Mouse (Mus musculus) kidney, embryonic 14.5 days (tissue): ENCODE data around the gene Ap4b1. TPM values are rescaled to one million over a fixed set of nuclear protein-coding genes. Genes with fewer than 3 reads are reported as not detected.

Experiments
- ATAC-seq: fragments of 200-750 bp; cut with Nextera tagmentation; 2 replicates; pipeline ENCODE4 v1.8.0; 2017; ENCODE audit warnings: moderate number of reproducible peaks, mild to moderate bottlenecking, moderate TSS enrichment, moderate library complexity; ENCODE audit not compliant: low FRiP score, low TSS enrichment
- H3K27ac ChIP-seq: fragments of 300-500 bp; sonication (generic); 2 replicates; pipeline ENCODE4 v1.5.1; 2014; ENCODE audit warnings: low read depth, mild to moderate bottlenecking, low read length, moderate library complexity, mixed read lengths
- H3K27me3 ChIP-seq: fragments of 300-500 bp; sonication (generic); 2 replicates; pipeline ENCODE4 v1.6.1; 2014; ENCODE audit warnings: mild to moderate bottlenecking, low read length; ENCODE audit not compliant: control insufficient read depth, insufficient read depth
- H3K36me3 ChIP-seq: fragments of 300-500 bp; sonication (generic); 2 replicates; pipeline ENCODE4 v1.6.1; 2014; ENCODE audit warnings: low read length, mixed read lengths; ENCODE audit not compliant: control insufficient read depth, insufficient read depth
- H3K4me1 ChIP-seq: fragments of 300-500 bp; sonication (generic); 2 replicates; pipeline ENCODE4 v1.6.1; 2014; ENCODE audit warnings: low read length, mixed read lengths; ENCODE audit not compliant: control insufficient read depth, insufficient read depth
- H3K4me2 ChIP-seq: fragments of 300-500 bp; sonication (generic); replicated peaks from 2 replicates; pipeline ENCODE4 v1.6.1; 2014; ENCODE audit warnings: low read depth, mild to moderate bottlenecking, low read length
- H3K4me3 ChIP-seq: fragments of 300-500 bp; sonication (generic); 2 replicates; pipeline ENCODE4 v1.5.1; 2014; ENCODE audit warnings: mild to moderate bottlenecking, low read length
- H3K9ac ChIP-seq: fragments of 300-500 bp; sonication (generic); 2 replicates; pipeline ENCODE4 v1.6.1; 2014; ENCODE audit warnings: low read depth, mild to moderate bottlenecking, low read length, moderate library complexity
- H3K9me3 ChIP-seq: fragments of 300-500 bp; sonication (generic); 2 replicates; pipeline ENCODE4 v1.6.1; 2016; ENCODE audit warnings: low read length; ENCODE audit not compliant: control insufficient read depth
- WGBS: fragments of 180-500 bp; shearing (Covaris S2); extraction: QIAGEN DNeasy Blood & Tissue Kit; methylation state at CpG from one replicate; pipeline ENCODE4 v1.1.7; 2014; 5-methylcytosine and 5-hydroxymethylcytosine counted together
- polyA plus RNA-seq: library from polyadenylated mRNA; unstranded; fragments of >200 nt; fragmentation: Nextera tagmentation; extraction: Ambion mirVana; gene quantifications from 2 replicates; pipeline ENCODE4 v1.2.1, GENCODE M21; 2014

The Ap4b1 gene
- 12.1 and 22.2 TPM in 2 replicates for polyA plus RNA-seq

GRCm38 (mm10) chr3:103808891-103809798 is at the start of gene Ap4b1, which contains the start of the genes Dclre1b and Gm43064:
Gene Ap4b1, plus strand, starts transcription at chr3:103809520.
Gene Dclre1b, minus strand, starts transcription at chr3:103809444.
Gene Gm43064, plus strand, starts transcription at chr3:103809573.
- peak within 1 kb of the TSS; percentile 90 for H3K27ac ChIP-seq
- peaks cover 25% of the 10 kb centered on the region for H3K36me3 ChIP-seq
- H3K9ac ChIP-seq: peak within 1 kb of the TSS; percentile 87
- H3K4me3 ChIP-seq: peak within 1 kb of the TSS; percentile 81
- H3K4me1 ChIP-seq: peaks cover 12% of the 10 kb centered on the region; the same call in 1 of the 2 replicates
- peak; percentile 97 for ATAC-seq
- under 1% methylated on average over 58 of the region's 70 CpGs for WGBS
- H3K4me2 ChIP-seq: peak within 1 kb of the TSS; percentile 73
- H3K27me3 ChIP-seq: no peaks in the 10 kb centered on the region
- H3K9me3 ChIP-seq: no peaks in the 10 kb centered on the region

GRCm38 (mm10) chr3:103766789-103767188 is 42.5 kb upstream of the Ap4b1 start:
- no peak for ATAC-seq
- no peak overlapping the region for H3K9ac ChIP-seq
- no peak overlapping the region for H3K4me3 ChIP-seq
- no peaks in the 10 kb centered on the region for H3K4me1 ChIP-seq
- H3K4me2 ChIP-seq: no peak overlapping the region
- peaks cover 47% of the 10 kb centered on the region for H3K36me3 ChIP-seq
- H3K9me3 ChIP-seq: no peaks in the 10 kb centered on the region
- H3K27me3 ChIP-seq: no peaks in the 10 kb centered on the region
- 81% methylated on average over 3 of the region's 3 CpGs for WGBS
- H3K27ac ChIP-seq: no peak overlapping the region

GRCm38 (mm10) chr3:103771531-103772130 is 37.7 kb upstream of the Ap4b1 start:
- 63% methylated on average over 9 of the region's 9 CpGs for WGBS
- Histone ChIP-seq H3K4me2 (no peak overlapping the region), H3K9ac (no peak overlapping the region), H3K27ac (no peak overlapping the region; the same call in 1 of the 2 replicates), H3K9me3 (no peaks in the 10 kb centered on the region), H3K36me3 (peaks cover 34% of the 10 kb centered on the region), H3K4me3 (no peak overlapping the region), H3K4me1 (0 out of 2 replicates have a peak, but pooled peaks cover 7% of the 10 kb centered on the region), H3K27me3 (no peaks in the 10 kb centered on the region)
- ATAC-seq: no peak

- Histone ChIP-seq H3K4me3 (no peak overlapping the region), H3K36me3 (peaks cover 38% of the 10 kb centered on the region), H3K27ac (no peak overlapping the region), H3K27me3 (no peaks in the 10 kb centered on the region), H3K9ac (no peak overlapping the region), H3K9me3 (no peaks in the 10 kb centered on the region), H3K4me2 (no peak overlapping the region), H3K4me1 (0 out of 2 replicates have a peak, but pooled peaks cover 7% of the 10 kb centered on the region)
- WGBS: 64% methylated on average over 4 of the region's 4 CpGs
- ATAC-seq: no peak
These were observed 36.5 kb upstream of the Ap4b1 start for GRCm38 (mm10) chr3:103772846-103773245.

- no peak overlapping the region for H3K4me3 ChIP-seq
- H3K9me3 ChIP-seq: no peaks in the 10 kb centered on the region
- H3K4me2 ChIP-seq: no peak overlapping the region
- no peaks in the 10 kb centered on the region for H3K27me3 ChIP-seq
- H3K36me3 ChIP-seq: peaks cover 35% of the 10 kb centered on the region
- H3K27ac ChIP-seq: no peak overlapping the region; the same call in 1 of the 2 replicates
- H3K9ac ChIP-seq: no peak overlapping the region
- H3K4me1 ChIP-seq: 0 out of 2 replicates have a peak, but pooled peaks cover 7% of the 10 kb centered on the region
- ATAC-seq: no peak
- 86% methylated on average over 3 of the region's 3 CpGs for WGBS
These were observed 35.8 kb upstream of the Ap4b1 start for GRCm38 (mm10) chr3:103773508-103773907.

GRCm38 (mm10) chr3:103774009-103774408 is 35.3 kb upstream of the Ap4b1 start:
- WGBS: 87% methylated on average over 15 of the region's 15 CpGs

GRCm38 (mm10) chr3:103777940-103778339 is 31.4 kb upstream of the Ap4b1 start:
- no peak for ATAC-seq
- peaks cover 18% of the 10 kb centered on the region for H3K36me3 ChIP-seq
- no peak overlapping the region for H3K4me3 ChIP-seq
- H3K4me1 ChIP-seq: 0 out of 2 replicates have a peak, but pooled peaks cover 4% of the 10 kb centered on the region
- H3K4me2 ChIP-seq: no peak overlapping the region
- H3K27me3 ChIP-seq: no peaks in the 10 kb centered on the region
- H3K9me3 ChIP-seq: no peaks in the 10 kb centered on the region
- 93% methylated on average over 11 of the region's 11 CpGs for WGBS
- no peak overlapping the region for H3K9ac ChIP-seq
- no peak overlapping the region for H3K27ac ChIP-seq

More at GRCm38 (mm10) chr3:103774009-103774408, 35.3 kb upstream of the Ap4b1 start:
- Histone ChIP-seq H3K4me3 (no peak overlapping the region), H3K9me3 (no peaks in the 10 kb centered on the region), H3K27me3 (no peaks in the 10 kb centered on the region), H3K27ac (no peak overlapping the region), H3K4me1 (0 out of 2 replicates have a peak, but pooled peaks cover 7% of the 10 kb centered on the region), H3K36me3 (peaks cover 31% of the 10 kb centered on the region), H3K4me2 (no peak overlapping the region), H3K9ac (no peak overlapping the region)
- ATAC-seq: no peak

- no peaks in the 10 kb centered on the region for H3K4me1 ChIP-seq
- H3K27ac ChIP-seq: no peak overlapping the region
- no peak overlapping the region for H3K4me2 ChIP-seq
- H3K9ac ChIP-seq: no peak overlapping the region
- no peak overlapping the region for H3K4me3 ChIP-seq
- no peak for ATAC-seq
- no peaks in the 10 kb centered on the region for H3K9me3 ChIP-seq
- H3K36me3 ChIP-seq: peaks cover 18% of the 10 kb centered on the region
- no peaks in the 10 kb centered on the region for H3K27me3 ChIP-seq
- 84% methylated on average over 6 of the region's 6 CpGs for WGBS
These were observed 30.7 kb upstream of the Ap4b1 start for GRCm38 (mm10) chr3:103778660-103779059.
